Mouse (Mus musculus): Measurements from ENCODE around the gene Smagp. TPM values are rescaled to one million over a fixed set of nuclear protein-coding genes. Genes with fewer than 3 reads are reported as not detected.
A peak's percentile ranks its signal among the peaks of the same experiment; 100 is the strongest.

The Smagp gene
- polyA plus RNA-seq, 1 experiment = 94.8 TPM

- DNase-seq (ENCODE audit: low read depth) = no peak
Measured at GRCm38 (mm10) chr15:100665411-100666218, 28.9 kb upstream of the Smagp start.

GRCm38 (mm10) chr15:100664813-100665274, 28.1 kb upstream of the Smagp start:
- no peak for DNase-seq (ENCODE audit: low read depth)

- no peak for DNase-seq (ENCODE audit: low read depth)
Measured at GRCm38 (mm10) chr15:100660805-100661204, 24.1 kb upstream of the Smagp start.

- no peak for DNase-seq (ENCODE audit: low read depth)
Measured at GRCm38 (mm10) chr15:100660306-100660705, 23.6 kb upstream of the Smagp start.

- no peak for DNase-seq (ENCODE audit: low read depth)
Measured at GRCm38 (mm10) chr15:100655201-100655600, 18.5 kb upstream of the Smagp start.

- DNase-seq (ENCODE audit: low read depth) = no peak
Measured at GRCm38 (mm10) chr15:100654271-100654670, 17.5 kb upstream of the Smagp start.

GRCm38 (mm10) chr15:100651610-100652009, 14.9 kb upstream of the Smagp start:
- no peak for DNase-seq (ENCODE audit: low read depth)

- DNase-seq (ENCODE audit: low read depth) = no peak
Measured at GRCm38 (mm10) chr15:100650111-100650510, 13.4 kb upstream of the Smagp start.

- DNase-seq (ENCODE audit: low read depth) = no peak
Measured at GRCm38 (mm10) chr15:100646161-100646560, 9.4 kb upstream of the Smagp start.

GRCm38 (mm10) chr15:100642451-100642850, 5.7 kb upstream of the Smagp start:
- no peak for DNase-seq (ENCODE audit: low read depth)

- peak; percentile 75 for DNase-seq (ENCODE audit: low read depth)
Measured at GRCm38 (mm10) chr15:100641226-100641810, 4.6 kb upstream of the Smagp start.

GRCm38 (mm10) chr15:100639972-100640750, 3.4 kb upstream of the Smagp start:
- DNase-seq (ENCODE audit: low read depth) = peak; percentile 79

- DNase-seq (ENCODE audit: low read depth) = no peak
Measured at GRCm38 (mm10) chr15:100637661-100638060, 921 bp upstream of the Smagp start.

- no peak for DNase-seq (ENCODE audit: low read depth)
Measured at GRCm38 (mm10) chr15:100635851-100636645, 692 bp downstream of the Smagp start.

- no peak for DNase-seq (ENCODE audit: low read depth)
Measured at GRCm38 (mm10) chr15:100635239-100635638, 1.5 kb downstream of the Smagp start.

GRCm38 (mm10) chr15:100633341-100633740, 3.4 kb downstream of the Smagp start:
- DNase-seq (ENCODE audit: low read depth) = no peak

- DNase-seq (ENCODE audit: low read depth) = no peak
Measured at GRCm38 (mm10) chr15:100632323-100632722, 4.4 kb downstream of the Smagp start.

GRCm38 (mm10) chr15:100631454-100632170, 5.1 kb downstream of the Smagp start:
- DNase-seq (ENCODE audit: low read depth) = no peak

- no peak for DNase-seq (ENCODE audit: low read depth)
Measured at GRCm38 (mm10) chr15:100630126-100630525, 6.6 kb downstream of the Smagp start.

GRCm38 (mm10) chr15:100628797-100629196, 7.9 kb downstream of the Smagp start:
- no peak for DNase-seq (ENCODE audit: low read depth)
